In genomic region chrX:138433794-138434193, GRCm38 (mm10) we compare ENCODE assay signal across 21 mouse cellular contexts.
"Had no signal": no experiment of that assay in that cellular context is flagged by ENCODE, and none has a peak within 500 bp of the region (broad histone marks: within the 10 kb centered on the region; RNA-seq: fewer than 3 reads in every experiment).

No protein-coding gene starts in this region.

- H3K9me3 ChIP-seq: liver, embryonic 15.5 days; megakaryocyte, embryonic 14.5 days; midbrain, embryonic 13.5 days; neural tube, embryonic 13.5 days; neural tube, embryonic 15.5 days had no signal

- DNase-seq: liver, postnatal 0 days; lung, adult 2 months; lung, postnatal 14 days; lung, postnatal 36 days; retina, postnatal 1 day; right cerebral cortex, adult 18-20 months; right cerebral cortex, postnatal 25 days; right cerebral cortex, postnatal 4 days; spleen, adult 18-20 months; thymus, adult 2 months; thymus, postnatal 25 days; thymus, postnatal 4 days had no signal

- ATAC-seq: liver, postnatal 0 days; midbrain, embryonic 13.5 days; midbrain, embryonic 16.5 days had no signal

- H3K4me1 ChIP-seq: liver, embryonic 15.5 days; megakaryocyte, embryonic 14.5 days; midbrain, embryonic 13.5 days; neural tube, embryonic 13.5 days; neural tube, embryonic 15.5 days had no signal

- H3K4me3 ChIP-seq: liver, embryonic 15.5 days; megakaryocyte, embryonic 14.5 days; midbrain, embryonic 13.5 days; myocyte; neural tube, embryonic 13.5 days; neural tube, embryonic 15.5 days had no signal

- H3K4me2 ChIP-seq: liver, embryonic 15.5 days; midbrain, embryonic 11.5 days; midbrain, embryonic 13.5 days; neural tube, embryonic 13.5 days; neural tube, embryonic 15.5 days had no signal

- H3K27ac ChIP-seq: liver, embryonic 15.5 days; macrophage; midbrain, embryonic 13.5 days; neural tube, embryonic 13.5 days; neural tube, embryonic 15.5 days had no signal

- H3K9ac ChIP-seq: liver, embryonic 15.5 days; liver, postnatal 0 days; midbrain, embryonic 13.5 days; neural tube, embryonic 13.5 days; neural tube, embryonic 15.5 days had no signal

- H3K36me3 ChIP-seq: liver, embryonic 15.5 days; midbrain, embryonic 13.5 days; neural tube, embryonic 13.5 days; neural tube, embryonic 15.5 days had no signal

- H3K27me3 ChIP-seq: liver, embryonic 15.5 days; megakaryocyte, embryonic 14.5 days; midbrain, embryonic 13.5 days; neural tube, embryonic 13.5 days; neural tube, embryonic 15.5 days had no signal
